Comparison of ENCODE assay signal across 14 mouse cellular contexts in the genomic region with DNA sequence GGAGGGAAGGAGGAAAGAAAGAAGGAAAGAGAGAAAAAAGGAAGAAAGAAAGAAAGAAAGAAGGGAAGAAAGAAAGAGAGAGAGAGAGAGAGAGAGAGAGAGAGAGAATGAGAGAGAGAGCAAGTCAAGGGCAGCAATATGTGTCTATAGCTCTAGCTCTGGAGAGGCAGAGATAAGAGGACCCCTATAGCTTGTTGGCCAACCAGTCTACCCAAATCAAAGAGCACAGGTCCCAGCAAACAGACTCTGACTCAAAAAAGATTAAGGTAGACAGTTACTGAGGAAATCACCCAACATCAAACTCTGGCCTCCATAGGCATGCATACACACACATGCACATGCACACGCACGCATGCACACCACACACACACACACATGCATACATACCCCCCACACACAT.
"Had no signal": no experiment of that assay in that cellular context is flagged by ENCODE, and none has a peak within 500 bp of the region (broad histone marks: within the 10 kb centered on the region; RNA-seq: fewer than 3 reads in every experiment).

No protein-coding gene starts in this region.

- DNase-seq: kidney, adult 8-10 months; kidney, postnatal 25 days; lung, embryonic 14.5 days; retina, postnatal 1 day; right cerebral cortex, postnatal 14 days; thymus, adult 18-20 months; thymus, postnatal 14 days had no signal

- H3K9me3 ChIP-seq: limb, embryonic 15.5 days; midbrain, embryonic 10.5 days; neural tube, embryonic 13.5 days had no signal

- ATAC-seq: intestine, postnatal 0 days; midbrain, embryonic 16.5 days had no signal

- H3K4me2 ChIP-seq: limb, embryonic 15.5 days; lung, embryonic 14.5 days; neural tube, embryonic 13.5 days had no signal

- H3K9ac ChIP-seq: limb, embryonic 15.5 days; lung, embryonic 14.5 days; neural tube, embryonic 13.5 days had no signal

- H3K27me3 ChIP-seq: limb, embryonic 15.5 days; neural tube, embryonic 13.5 days had no signal

- H3K27ac ChIP-seq: left cerebral cortex, adult 2 months; limb, embryonic 15.5 days; midbrain, embryonic 10.5 days; neural tube, embryonic 13.5 days; stomach, postnatal 0 days had no signal

- H3K36me3 ChIP-seq: limb, embryonic 15.5 days; midbrain, embryonic 10.5 days; neural tube, embryonic 13.5 days had no signal

- H3K4me3 ChIP-seq: left cerebral cortex, adult 2 months; limb, embryonic 15.5 days; midbrain, embryonic 10.5 days; neural tube, embryonic 13.5 days had no signal

- H3K4me1 ChIP-seq: limb, embryonic 15.5 days had no signal
